Mouse (Mus musculus): ENCODE results near the gene Gmppa. TPM values are rescaled to one million over a fixed set of nuclear protein-coding genes. Genes with fewer than 3 reads are reported as not detected.
A peak's percentile ranks its signal among the peaks of the same experiment; 100 is the strongest.

The Gmppa gene
- polyA plus RNA-seq, 1 experiment from 2014 or later: 88.5 TPM

DNA sequence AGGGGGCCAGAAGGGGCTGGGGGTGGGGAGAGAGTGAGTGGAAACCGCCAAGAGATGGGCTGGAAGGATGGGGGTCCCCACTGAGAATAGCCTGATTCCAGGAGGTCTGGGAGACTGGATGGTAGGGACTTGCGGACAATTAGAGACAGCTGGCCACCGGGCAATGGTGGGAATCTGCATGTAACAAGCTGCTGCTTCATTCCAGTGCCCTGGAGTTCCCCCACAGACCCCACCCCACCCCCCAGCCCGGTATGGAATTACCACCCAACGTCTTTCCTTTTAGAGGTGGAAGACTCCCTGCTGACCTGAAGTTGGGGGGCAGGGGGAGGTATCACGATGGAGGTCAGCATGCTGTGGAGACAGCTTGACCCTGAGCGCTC lies 12.3 kb downstream of the Gmppa start:
- no peaks in the 10 kb centered on the region for H3K9me3 ChIP-seq
- H3K9ac ChIP-seq: no peak overlapping the region
- H3K4me1 ChIP-seq: peaks cover 71% of the 10 kb centered on the region
- WGBS: 6% methylated on average over 7 of the region's 7 CpGs
- no peaks in the 10 kb centered on the region for H3K36me3 ChIP-seq
- H3K27ac ChIP-seq: no peak overlapping the region
- peak overlapping the region; percentile 13; the same call in 1 of the 2 replicates for H3K4me2 ChIP-seq
- H3K4me3 ChIP-seq: no peak overlapping the region
- peaks cover 85% of the 10 kb centered on the region for H3K27me3 ChIP-seq
- no peak for ATAC-seq (ENCODE audit: borderline replicate concordance, extremely low read depth, low FRiP score, low TSS enrichment)

DNA sequence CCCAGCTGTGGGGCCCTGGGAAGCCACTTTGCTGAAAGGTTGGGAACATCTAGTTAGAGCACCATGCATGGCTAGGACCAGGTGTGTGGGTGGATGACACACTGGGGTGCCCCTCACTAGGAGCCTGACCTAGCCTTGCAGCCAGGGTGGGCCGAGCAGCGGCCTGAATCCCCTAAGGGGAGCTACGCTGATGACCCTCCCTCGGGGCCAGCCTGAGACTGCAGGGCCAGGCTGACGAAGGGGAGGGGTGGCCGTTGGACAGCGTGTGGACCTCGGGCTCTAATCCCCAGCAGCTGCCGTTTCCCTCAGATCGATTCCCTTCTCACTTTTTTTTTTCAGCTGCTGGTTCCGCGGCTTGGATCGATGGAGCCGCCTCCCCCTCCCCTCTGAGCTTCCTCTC lies 13.2 kb downstream of the Gmppa start:
- no peak overlapping the region for H3K4me2 ChIP-seq
- H3K4me3 ChIP-seq: no peak overlapping the region
- no peaks in the 10 kb centered on the region for H3K36me3 ChIP-seq
- H3K4me1 ChIP-seq: peaks cover 68% of the 10 kb centered on the region
- H3K9ac ChIP-seq: no peak overlapping the region
- peaks cover 93% of the 10 kb centered on the region for H3K27me3 ChIP-seq
- no peaks in the 10 kb centered on the region for H3K9me3 ChIP-seq
- no peak for ATAC-seq (ENCODE audit: borderline replicate concordance, extremely low read depth, low FRiP score, low TSS enrichment)
- 8% methylated on average over 14 of the region's 14 CpGs for WGBS
- H3K27ac ChIP-seq: no peak overlapping the region

DNA sequence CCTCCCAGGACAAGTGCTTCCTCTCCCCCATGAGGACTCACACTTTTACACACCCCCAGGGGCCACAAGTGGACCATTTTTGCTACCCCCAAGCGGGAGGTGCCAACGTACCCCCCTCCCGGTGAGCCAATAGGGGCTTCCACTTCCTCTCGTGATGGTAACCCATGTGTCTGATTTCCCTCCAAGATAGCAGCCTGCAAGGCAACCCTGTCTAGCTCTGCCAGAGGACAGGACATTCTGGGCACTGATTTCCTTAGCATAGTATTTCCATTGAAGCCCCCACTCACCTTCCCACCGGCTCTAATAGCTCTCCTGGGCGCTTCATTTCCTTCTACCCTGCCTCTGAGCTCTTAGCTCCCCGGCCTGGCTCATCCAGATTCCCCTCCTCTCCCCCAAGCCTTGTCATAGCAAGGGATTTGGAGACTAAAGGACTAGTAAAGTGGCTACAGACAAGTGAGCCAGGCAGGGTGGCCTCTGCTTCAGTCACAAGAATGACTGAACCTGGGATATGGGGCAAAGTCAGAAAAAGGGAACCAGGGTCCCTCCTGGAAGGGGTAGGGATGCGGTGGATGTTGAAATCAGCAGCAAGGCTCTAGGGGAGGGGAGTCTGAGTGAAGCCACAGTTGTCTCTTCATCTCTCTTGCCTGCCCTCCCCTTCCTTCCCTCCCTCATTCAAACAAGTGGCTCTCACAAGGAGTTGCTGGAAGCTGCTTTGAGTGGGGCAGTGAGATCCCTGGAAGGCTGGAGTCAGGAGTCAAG lies 13.8 kb downstream of the Gmppa start:
- WGBS: 5% methylated on average over 8 of the region's 8 CpGs
- Histone ChIP-seq H3K4me2 (0 out of 2 replicates have a peak overlapping the region, but pooled peaks have one; percentile 52), H3K27ac (no peak overlapping the region), H3K4me1 (peaks cover 65% of the 10 kb centered on the region), H3K9ac (no peak overlapping the region), H3K9me3 (no peaks in the 10 kb centered on the region), H3K36me3 (no peaks in the 10 kb centered on the region), H3K27me3 (peaks cover 96% of the 10 kb centered on the region), H3K4me3 (no peak overlapping the region)
- ATAC-seq (ENCODE audit: borderline replicate concordance, extremely low read depth, low FRiP score, low TSS enrichment): no peak

- peak; percentile 7; the same call in 1 of the 2 replicates for ATAC-seq (ENCODE audit: borderline replicate concordance, extremely low read depth, low FRiP score, low TSS enrichment)
- Histone ChIP-seq H3K27ac (no peak within 1 kb of the TSS), H3K36me3 (no peaks in the 10 kb centered on the region), H3K4me1 (peaks cover 56% of the 10 kb centered on the region), H3K4me3 (peak within 1 kb of the TSS; percentile 15), H3K27me3 (peaks cover 92% of the 10 kb centered on the region), H3K4me2 (peak within 1 kb of the TSS; percentile 52), H3K9me3 (no peaks in the 10 kb centered on the region), H3K9ac (no peak within 1 kb of the TSS; the same call in 1 of the 2 replicates)
- WGBS: 2% methylated on average over 35 of the region's 35 CpGs
Observed at GRCm38 (mm10) chr1:75450314-75451005, 14.7 kb downstream of the Gmppa start, which contains the start of gene Asic4. Gene Asic4, plus strand, starts transcription at chr1:75450436.

DNA sequence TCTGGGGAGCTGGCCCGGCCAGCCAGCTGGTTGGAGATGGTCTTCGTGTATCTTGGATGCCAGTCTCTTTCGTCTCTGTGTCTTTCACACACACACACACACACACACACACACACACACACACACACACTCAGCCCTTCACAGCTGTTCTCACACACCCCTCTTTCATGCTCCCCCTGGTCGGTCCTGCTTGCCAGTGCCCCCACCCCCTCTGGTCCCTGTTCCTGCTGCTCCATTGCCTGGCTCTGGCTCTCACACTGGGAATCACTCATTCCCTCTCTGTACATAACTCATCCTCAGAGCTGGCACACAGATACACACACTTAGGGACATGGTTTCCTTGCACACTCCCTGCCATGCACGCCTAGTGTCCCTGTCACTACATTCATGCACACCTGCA lies 16.2 kb downstream of the Gmppa start:
- peaks cover 42% of the 10 kb centered on the region for H3K4me1 ChIP-seq
- H3K27me3 ChIP-seq: peaks cover 89% of the 10 kb centered on the region

DNA sequence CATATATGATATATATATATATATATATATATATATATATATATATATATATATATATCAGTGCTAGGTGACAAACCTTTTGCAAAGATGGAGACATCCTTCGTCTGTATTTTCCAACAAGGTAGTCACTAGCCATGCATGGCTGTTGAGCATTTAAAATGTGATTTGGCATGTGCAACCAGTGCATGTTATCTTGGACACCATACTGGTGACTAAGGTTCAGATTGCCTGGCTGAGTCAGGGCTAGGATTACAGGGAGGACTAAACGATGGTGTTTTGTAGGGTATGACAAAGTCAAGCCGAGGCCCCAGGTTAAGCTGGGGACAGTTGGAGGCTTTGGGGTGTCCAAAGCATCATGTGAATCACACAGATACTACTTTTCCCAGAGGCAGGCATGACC lies 19.7 kb downstream of the Gmppa start:
- H3K9ac ChIP-seq: no peak overlapping the region
- no peak for ATAC-seq (ENCODE audit: borderline replicate concordance, extremely low read depth, low FRiP score, low TSS enrichment)
- no peak overlapping the region for H3K27ac ChIP-seq
- H3K4me3 ChIP-seq: no peak overlapping the region
- 68% methylated on average over 3 of the region's 3 CpGs for WGBS
- no peak overlapping the region for H3K4me2 ChIP-seq
- H3K36me3 ChIP-seq: no peaks in the 10 kb centered on the region
- peaks cover 31% of the 10 kb centered on the region for H3K4me1 ChIP-seq
- no peaks in the 10 kb centered on the region for H3K9me3 ChIP-seq
- peaks cover 85% of the 10 kb centered on the region for H3K27me3 ChIP-seq

More for the DNA sequence above, 16.2 kb downstream of the Gmppa start:
- H3K9me3 ChIP-seq: no peaks in the 10 kb centered on the region
- ATAC-seq (ENCODE audit: borderline replicate concordance, extremely low read depth, low FRiP score, low TSS enrichment): no peak
- no peaks in the 10 kb centered on the region for H3K36me3 ChIP-seq
- H3K9ac ChIP-seq: no peak overlapping the region
- WGBS: 55% methylated on average over 5 of the region's 5 CpGs
- H3K27ac ChIP-seq: no peak overlapping the region
- no peak overlapping the region for H3K4me3 ChIP-seq
- H3K4me2 ChIP-seq: no peak overlapping the region

- no peak for ATAC-seq (ENCODE audit: borderline replicate concordance, extremely low read depth, low FRiP score, low TSS enrichment)
- Histone ChIP-seq H3K9me3 (no peaks in the 10 kb centered on the region), H3K4me2 (no peak overlapping the region), H3K4me3 (no peak overlapping the region), H3K4me1 (peaks cover 26% of the 10 kb centered on the region), H3K36me3 (no peaks in the 10 kb centered on the region), H3K9ac (no peak overlapping the region), H3K27me3 (peaks cover 80% of the 10 kb centered on the region), H3K27ac (no peak overlapping the region)
- 38% methylated on average over 5 of the region's 5 CpGs for WGBS
Observed at GRCm38 (mm10) chr1:75455948-75456347, 20.2 kb downstream of the Gmppa start.

DNA sequence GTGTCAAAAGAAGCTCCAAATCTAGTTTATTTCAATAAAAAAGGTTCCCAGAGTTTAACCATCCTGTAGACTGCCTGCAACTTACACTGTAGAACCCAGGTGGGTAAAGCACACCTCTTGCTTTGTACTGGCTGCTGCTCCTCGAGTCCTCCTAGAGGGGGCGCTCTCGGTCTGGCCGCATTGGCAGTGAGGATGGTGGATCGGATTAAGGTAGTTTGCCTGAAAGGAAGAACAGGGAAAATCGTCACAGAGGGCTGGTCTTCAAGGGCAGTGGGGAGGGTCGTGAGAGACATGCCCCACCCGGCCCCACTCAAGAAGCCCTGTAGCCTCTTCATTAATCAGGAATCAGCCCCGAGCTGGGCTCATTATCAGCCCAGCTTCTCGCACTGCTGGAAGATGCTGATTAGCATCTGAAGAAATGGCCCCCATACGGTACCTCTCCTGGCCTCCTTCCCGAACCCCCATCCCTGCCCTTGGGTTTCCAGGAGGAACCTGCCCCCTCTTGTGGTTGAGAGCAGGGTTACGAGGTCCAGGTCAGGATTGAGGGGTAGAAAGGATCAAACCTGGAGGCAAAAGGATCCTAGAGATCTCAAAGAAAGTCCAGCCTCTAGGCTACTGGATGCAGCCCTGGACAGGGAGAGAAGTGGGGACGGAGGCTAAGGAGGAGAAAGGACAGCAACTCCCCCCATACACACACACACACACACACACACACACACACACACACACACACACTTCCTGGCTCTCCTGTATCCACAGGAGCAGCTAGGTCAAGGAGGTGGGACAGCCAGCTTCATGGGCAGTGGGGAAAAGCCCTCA lies 21.2 kb downstream of the Gmppa start:
- peaks cover 70% of the 10 kb centered on the region for H3K27me3 ChIP-seq
- H3K36me3 ChIP-seq: no peaks in the 10 kb centered on the region
- H3K9ac ChIP-seq: no peak overlapping the region
- no peak overlapping the region for H3K27ac ChIP-seq
- ATAC-seq (ENCODE audit: borderline replicate concordance, extremely low read depth, low FRiP score, low TSS enrichment): no peak
- peaks cover 22% of the 10 kb centered on the region for H3K4me1 ChIP-seq
- H3K4me2 ChIP-seq: no peak overlapping the region
- H3K9me3 ChIP-seq: no peaks in the 10 kb centered on the region
- WGBS: 13% methylated on average over 14 of the region's 14 CpGs
- H3K4me3 ChIP-seq: no peak overlapping the region

GRCm38 (mm10) chr1:75457710-75458024 lies 21.9 kb downstream of the Gmppa start:
- Histone ChIP-seq H3K27me3 (peaks cover 63% of the 10 kb centered on the region), H3K27ac (no peak overlapping the region), H3K4me1 (peaks cover 22% of the 10 kb centered on the region), H3K9ac (no peak overlapping the region), H3K36me3 (no peaks in the 10 kb centered on the region), H3K9me3 (no peaks in the 10 kb centered on the region), H3K4me2 (peak overlapping the region; percentile 77), H3K4me3 (no peak overlapping the region)
- 5% methylated on average over 10 of the region's 10 CpGs for WGBS
- 0 out of 2 replicates have a peak, but pooled peaks have one; percentile 23 for ATAC-seq (ENCODE audit: borderline replicate concordance, extremely low read depth, low FRiP score, low TSS enrichment)

DNA sequence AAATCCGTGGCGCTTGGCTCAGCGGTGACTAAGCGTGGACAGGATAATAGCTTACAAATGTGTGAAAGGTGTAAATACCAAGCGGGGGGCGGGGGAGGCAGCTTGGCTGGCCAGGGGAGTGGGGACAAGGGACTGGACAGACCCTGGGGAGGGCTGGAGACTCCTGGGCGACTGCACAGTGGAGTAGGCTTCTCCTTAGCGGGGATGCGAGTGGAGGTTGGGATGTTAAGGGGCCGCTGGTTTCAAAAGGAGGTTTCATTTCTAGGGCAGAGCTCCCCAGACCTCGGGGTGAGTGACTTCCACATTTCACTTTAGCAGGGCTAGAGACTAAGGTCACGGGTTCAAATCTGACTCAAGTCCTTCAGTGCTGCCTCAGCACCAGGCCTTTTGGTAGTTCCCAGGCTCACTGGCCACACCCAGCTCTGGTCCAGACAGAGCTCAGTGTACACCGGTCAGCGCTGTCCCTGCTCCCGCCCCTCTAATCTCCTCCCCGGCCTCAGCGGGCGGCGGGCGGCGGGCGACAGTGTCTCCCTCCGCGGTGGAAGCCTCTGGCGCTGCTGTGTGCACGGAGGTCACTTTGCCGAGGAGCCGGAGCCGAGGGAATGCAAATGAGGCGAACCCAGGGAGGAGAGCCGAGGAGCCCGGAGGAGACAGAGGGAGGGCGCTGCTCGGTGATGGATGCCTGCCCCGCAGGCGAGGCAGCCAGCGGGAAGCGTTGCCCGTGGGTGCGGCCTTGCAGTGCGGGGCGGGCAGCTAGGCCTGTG lies 22.5 kb downstream of the Gmppa start:
- ATAC-seq (ENCODE audit: borderline replicate concordance, extremely low read depth, low FRiP score, low TSS enrichment): peak; percentile 72
- Histone ChIP-seq H3K4me3 (peak overlapping the region; percentile 38), H3K27me3 (peaks cover 58% of the 10 kb centered on the region), H3K36me3 (no peaks in the 10 kb centered on the region), H3K9me3 (no peaks in the 10 kb centered on the region), H3K4me1 (peaks cover 22% of the 10 kb centered on the region), H3K4me2 (peak overlapping the region; percentile 77), H3K27ac (peak overlapping the region; percentile 22; the same call in 1 of the 2 replicates), H3K9ac (peak overlapping the region; percentile 32; the same call in 1 of the 2 replicates)
- 4% methylated on average over 42 of the region's 42 CpGs for WGBS

Measured in lung, embryonic 15.5 days (tissue).